Mouse (Mus musculus) megakaryocyte, embryonic 14.5 days (primary cell): ENCODE measurements at regions not wholly inside any gene's neighbourhood (a gene's known extent, or its start where the extent isn't known, plus 50 kb on each side); places are given as distances from the start of the nearest gene placed in this dataset.

Experiments used
- H3K27me3 ChIP-seq: replicated peaks from 2 replicates; pipeline ENCODE3; 2012; ENCODE audit warnings: inconsistent platforms
- H3K36me3 ChIP-seq: replicated peaks from 2 replicates; pipeline ENCODE3; 2012; ENCODE audit warnings: low read length, inconsistent platforms, mixed read lengths
- H3K4me1 ChIP-seq: 2 replicates; pipeline ENCODE4 v1.6.1; 2012; ENCODE audit warnings: inconsistent platforms
- H3K4me3 ChIP-seq: replicated peaks from 2 replicates; pipeline ENCODE3; 2012; ENCODE audit warnings: moderate library complexity, mild to moderate bottlenecking, inconsistent platforms
- H3K9me3 ChIP-seq: 2 replicates; pipeline ENCODE4 v1.6.1; 2012; ENCODE audit warnings: inconsistent platforms
- FLI1 ChIP-seq: IDR thresholded peaks from 2 replicates; pipeline ENCODE4 v1.6.1; 2012; ENCODE audit warnings: low read length, inconsistent platforms, mixed read lengths
- GATA1 ChIP-seq: IDR thresholded peaks from 3 replicates; pipeline ENCODE4 v1.6.1; 2012; ENCODE audit warnings: mixed read lengths, low read length, inconsistent platforms, borderline replicate concordance

DNA sequence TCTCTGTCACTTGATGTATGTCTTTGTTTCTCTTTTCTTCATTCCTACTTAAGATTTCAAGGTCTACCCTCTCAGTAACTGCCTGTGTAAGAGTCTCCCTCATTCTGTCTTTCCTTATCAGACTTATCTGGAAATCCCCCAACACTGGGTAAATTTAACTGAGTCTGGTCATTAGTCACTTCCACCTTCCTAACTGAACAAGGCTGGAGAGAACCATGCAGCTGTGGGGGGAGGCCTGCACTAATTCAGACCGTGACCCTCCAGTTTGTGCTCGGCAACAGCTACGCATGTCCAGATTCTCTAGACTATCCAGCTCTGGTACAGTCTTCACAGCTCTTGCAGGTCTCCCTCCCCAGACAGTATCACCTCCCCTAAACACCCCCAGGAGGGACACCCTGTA, 103.3 kb downstream of the Prox1 start:
- H3K9me3 ChIP-seq, result no peaks in the 10 kb centered on the region
- no peak for TF ChIP-seq GATA1
- H3K36me3 ChIP-seq, result no peaks in the 10 kb centered on the region
- no peaks in the 10 kb centered on the region for H3K27me3 ChIP-seq
- peak overlapping the region; percentile 69 for H3K4me3 ChIP-seq
- peaks cover 22% of the 10 kb centered on the region for H3K4me1 ChIP-seq

DNA sequence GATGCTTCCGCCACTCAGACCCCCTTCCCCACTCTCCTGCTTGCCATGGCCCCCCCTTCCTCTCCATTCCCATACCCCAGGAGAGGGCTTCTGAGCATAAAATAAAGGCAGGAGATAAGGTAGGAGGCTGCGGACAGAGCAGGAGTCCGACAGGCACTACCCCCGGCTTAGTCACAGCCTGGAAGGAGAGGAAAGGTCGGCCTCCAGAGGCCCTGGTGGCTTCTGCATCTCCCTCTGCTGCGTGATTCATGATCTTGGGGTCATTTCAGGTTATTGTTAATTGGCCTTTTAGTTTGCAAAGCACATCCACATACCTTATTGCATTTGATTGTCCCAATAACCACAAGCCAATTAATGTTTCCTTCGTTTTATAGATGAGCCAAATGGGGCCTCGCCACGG, 104.1 kb downstream of the Prox1 start:
- Histone ChIP-seq H3K36me3 (no peaks in the 10 kb centered on the region), H3K9me3 (no peaks in the 10 kb centered on the region), H3K27me3 (no peaks in the 10 kb centered on the region), H3K4me3 (peak overlapping the region; percentile 50), H3K4me1 (peaks cover 18% of the 10 kb centered on the region)
- TF ChIP-seq FLI1 (no peak), GATA1 (no peak)

DNA sequence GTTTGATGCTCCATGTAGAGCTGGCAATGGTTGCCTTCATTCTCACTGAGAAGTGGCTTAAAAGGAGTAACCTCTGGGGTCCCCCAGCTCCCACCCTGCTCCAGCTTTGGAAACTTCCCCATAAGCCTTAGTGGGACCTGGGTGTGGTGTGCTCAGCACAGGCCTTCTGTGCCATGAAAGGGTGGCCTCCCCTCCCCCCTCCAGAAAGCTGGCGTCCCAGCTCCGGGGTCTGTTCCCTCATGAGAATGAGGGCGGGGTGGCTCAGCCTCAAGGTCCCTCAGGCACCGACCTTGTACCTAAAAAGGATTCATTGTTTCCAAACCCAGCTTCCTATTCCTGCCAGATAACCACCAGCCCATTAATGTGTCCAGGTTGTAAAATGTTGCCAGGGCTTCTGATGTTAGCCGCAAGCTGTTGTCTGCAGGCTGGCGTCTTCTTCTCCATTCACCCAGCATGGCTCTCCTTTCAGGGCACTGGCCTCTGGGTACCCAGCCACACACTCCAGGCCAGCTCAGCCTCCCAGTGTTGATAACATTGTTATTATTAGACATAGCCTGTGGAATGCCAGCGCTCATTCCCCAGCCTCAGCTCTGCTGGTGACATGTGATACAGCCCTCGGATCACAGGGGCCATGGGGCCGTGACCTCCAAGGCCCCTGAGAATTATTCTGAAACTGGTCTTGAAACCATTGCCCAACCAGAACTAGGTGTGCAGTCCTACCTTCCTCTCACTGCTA, 108.8 kb downstream of the Prox1 start:
- no peak for TF ChIP-seq GATA1
- TF ChIP-seq FLI1, result no peak
- H3K4me1 ChIP-seq, result peaks cover 6% of the 10 kb centered on the region; the same call in 1 of the 2 replicates
- H3K36me3 ChIP-seq, result no peaks in the 10 kb centered on the region
- no peaks in the 10 kb centered on the region for H3K9me3 ChIP-seq
- no peak overlapping the region for H3K4me3 ChIP-seq
- no peaks in the 10 kb centered on the region for H3K27me3 ChIP-seq

DNA sequence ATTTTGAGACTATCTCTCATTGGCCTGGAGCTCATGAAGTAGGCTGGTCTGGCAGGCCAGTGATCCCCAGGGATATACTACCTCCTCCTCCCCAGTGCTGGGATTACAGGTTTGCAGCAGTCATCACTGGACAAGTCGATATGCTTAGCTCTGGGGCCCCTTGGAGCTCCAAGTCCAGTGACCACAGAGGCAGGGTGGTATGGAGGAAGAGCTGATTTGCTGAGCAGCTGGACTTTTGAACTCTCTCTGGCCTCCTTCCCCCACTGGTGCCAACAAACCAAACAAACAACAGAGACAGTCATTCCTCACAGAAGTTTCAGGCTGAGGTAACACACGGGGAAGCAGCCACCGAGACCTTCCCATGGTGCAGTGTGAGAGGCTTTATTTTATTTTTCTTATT, 111.5 kb downstream of the Prox1 start:
- H3K4me3 ChIP-seq, result no peak overlapping the region
- peaks cover 6% of the 10 kb centered on the region; the same call in 1 of the 2 replicates for H3K4me1 ChIP-seq
- H3K9me3 ChIP-seq, result no peaks in the 10 kb centered on the region
- H3K36me3 ChIP-seq, result no peaks in the 10 kb centered on the region
- TF ChIP-seq FLI1 (no peak), GATA1 (no peak)
- H3K27me3 ChIP-seq, result no peaks in the 10 kb centered on the region

DNA sequence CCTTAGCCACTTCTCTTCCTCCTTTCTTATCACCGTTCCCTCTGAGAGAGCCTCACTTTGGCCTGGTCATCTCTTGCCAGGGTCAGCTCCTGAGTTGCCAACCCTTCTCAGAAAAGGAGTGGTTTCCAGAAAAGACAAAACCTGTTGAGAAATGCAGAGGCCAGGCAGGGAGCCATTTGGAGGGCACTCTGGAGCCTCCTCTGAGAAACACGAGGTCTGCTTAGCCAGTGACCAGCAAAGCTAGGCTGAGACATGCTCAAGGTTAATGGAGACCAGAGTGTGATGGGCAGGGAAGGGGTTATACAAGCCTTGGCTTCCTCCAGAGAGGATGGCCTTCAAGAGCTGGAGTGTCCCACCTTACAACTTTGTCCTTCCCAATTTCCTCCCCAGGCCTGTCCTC, 113.6 kb downstream of the Prox1 start:
- TF ChIP-seq FLI1, result no peak
- TF ChIP-seq GATA1, result no peak
- no peak overlapping the region for H3K4me3 ChIP-seq
- H3K9me3 ChIP-seq, result no peaks in the 10 kb centered on the region
- no peaks in the 10 kb centered on the region for H3K36me3 ChIP-seq
- H3K4me1 ChIP-seq, result peaks cover 6% of the 10 kb centered on the region; the same call in 1 of the 2 replicates
- no peaks in the 10 kb centered on the region for H3K27me3 ChIP-seq

DNA sequence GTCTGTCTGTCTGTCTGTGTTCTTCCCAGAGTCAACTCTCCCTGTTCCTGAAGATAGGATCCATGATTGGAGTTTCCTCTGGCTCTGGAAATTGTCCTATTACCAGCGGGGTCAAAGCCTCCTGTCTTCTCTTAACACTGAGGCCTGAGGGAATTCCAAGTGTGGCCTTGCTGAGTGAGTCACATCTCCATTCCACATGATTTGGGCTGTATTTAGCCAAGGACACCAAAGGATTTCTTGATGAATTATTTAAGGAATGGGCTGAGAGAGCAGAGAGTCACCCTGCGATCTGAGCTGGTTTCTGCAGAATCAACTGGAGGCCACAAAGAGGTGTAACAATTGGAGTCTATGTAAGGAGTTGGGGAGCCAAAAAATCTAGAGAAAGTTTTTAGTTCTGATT, 118.6 kb downstream of the Prox1 start:
- Histone ChIP-seq H3K36me3 (no peaks in the 10 kb centered on the region), H3K4me1 (peaks cover 2% of the 10 kb centered on the region; the same call in 1 of the 2 replicates), H3K9me3 (peaks cover 20% of the 10 kb centered on the region), H3K27me3 (no peaks in the 10 kb centered on the region), H3K4me3 (no peak overlapping the region)
- TF ChIP-seq GATA1, result no peak
- TF ChIP-seq FLI1, result no peak

DNA sequence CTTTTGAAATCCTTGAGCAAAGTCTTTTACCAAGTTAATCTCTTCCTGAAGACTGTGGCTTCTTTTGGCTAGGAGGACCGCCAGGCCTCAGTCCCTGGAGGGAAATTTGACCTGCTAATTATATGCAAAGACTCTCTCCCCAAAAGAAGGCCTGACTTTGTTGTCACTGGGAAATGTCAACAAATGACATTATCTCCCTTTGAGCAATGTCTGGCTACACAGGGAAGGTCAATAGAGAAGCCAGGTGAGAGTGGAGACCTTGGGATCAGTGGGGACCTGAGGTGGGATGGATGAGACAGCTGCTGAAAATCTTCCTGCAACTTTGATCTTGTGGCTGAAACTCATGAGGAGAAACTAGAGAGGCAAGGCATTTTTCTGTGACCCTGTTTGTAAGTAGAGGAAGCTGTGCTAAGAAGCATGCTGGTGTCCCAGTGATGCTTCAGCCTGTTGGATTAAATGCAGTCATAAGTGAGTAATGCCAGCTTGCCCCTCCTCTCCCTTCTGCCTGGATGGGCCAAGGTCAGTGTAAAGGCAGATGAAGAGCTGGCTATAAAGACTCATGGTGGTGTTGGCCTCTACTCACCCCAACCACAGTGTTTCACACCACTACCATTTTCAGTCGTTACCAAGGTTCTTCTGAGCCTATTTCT, 121.9 kb downstream of the Prox1 start:
- Histone ChIP-seq H3K27me3 (peaks cover 4% of the 10 kb centered on the region), H3K4me1 (peaks cover 9% of the 10 kb centered on the region), H3K36me3 (no peaks in the 10 kb centered on the region), H3K9me3 (peaks cover 20% of the 10 kb centered on the region), H3K4me3 (no peak overlapping the region)
- TF ChIP-seq FLI1 (no peak), GATA1 (no peak)

DNA sequence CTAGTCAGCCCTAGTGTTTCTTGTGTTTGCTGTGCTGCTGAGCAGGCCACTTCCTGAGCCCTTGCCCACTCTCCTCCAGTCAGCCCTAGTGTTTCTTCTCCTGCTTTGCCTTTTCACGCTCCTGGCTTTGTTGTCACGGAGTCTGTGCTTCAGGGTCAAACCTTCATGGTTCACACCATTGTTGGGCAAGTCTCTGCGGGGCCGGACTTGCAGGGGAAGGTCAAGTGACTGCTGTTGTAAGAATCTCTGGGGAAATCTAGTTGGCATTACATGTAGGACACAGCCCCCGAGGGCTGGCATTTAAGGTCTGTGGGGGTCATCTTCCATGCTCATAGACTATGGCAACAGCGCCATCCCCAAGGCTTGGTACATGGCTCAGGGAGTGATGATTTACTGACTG, 123.3 kb downstream of the Prox1 start:
- Histone ChIP-seq H3K27me3 (peaks cover 8% of the 10 kb centered on the region), H3K4me1 (peaks cover 10% of the 10 kb centered on the region), H3K9me3 (peaks cover 20% of the 10 kb centered on the region), H3K36me3 (no peaks in the 10 kb centered on the region), H3K4me3 (no peak overlapping the region)
- no peak for TF ChIP-seq GATA1
- TF ChIP-seq FLI1, result no peak

DNA sequence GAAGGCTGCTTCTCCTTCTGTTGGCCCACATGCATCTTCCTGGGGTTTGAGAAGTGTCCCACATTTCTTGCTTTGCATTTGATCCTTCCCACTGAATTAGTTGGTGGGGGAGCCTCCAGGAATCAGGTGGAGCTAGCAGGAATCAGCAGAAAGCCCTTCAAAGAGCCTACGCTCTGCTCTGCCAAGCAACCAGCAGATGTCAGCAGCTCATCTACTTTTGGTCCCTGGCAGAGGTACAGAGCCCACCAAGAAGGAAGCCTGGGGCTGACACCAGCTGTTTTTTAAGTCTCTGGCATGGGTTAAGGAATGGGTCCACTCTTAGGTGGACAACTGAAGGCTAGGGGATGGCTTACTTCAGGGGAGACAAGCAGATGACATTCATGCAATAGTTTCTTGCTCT, 123.6 kb upstream of the Smyd2 start:
- peaks cover 10% of the 10 kb centered on the region for H3K4me1 ChIP-seq
- no peak overlapping the region for H3K4me3 ChIP-seq
- TF ChIP-seq FLI1, result no peak
- peaks cover 8% of the 10 kb centered on the region for H3K27me3 ChIP-seq
- H3K9me3 ChIP-seq, result peaks cover 15% of the 10 kb centered on the region
- no peaks in the 10 kb centered on the region for H3K36me3 ChIP-seq

DNA sequence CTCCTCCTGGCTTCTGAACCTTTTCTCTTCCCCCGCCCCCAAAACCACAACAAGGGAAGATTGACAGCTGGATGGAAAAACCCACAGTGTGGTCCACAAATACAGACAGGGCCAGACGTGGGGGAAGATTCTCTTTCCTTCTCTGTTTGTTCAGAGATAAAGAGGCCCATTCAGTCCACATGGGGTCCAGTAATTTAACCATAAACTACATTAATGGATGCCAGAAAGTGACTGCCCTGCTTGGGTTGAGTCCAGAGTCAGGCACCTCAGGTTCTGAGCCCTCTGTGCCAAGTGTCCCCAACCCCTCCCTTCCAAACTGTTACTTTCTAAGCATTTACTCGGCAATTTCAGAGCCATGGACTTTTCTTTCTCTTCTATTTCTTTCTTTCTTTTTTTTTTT, 121.9 kb upstream of the Smyd2 start:
- Histone ChIP-seq H3K9me3 (no peaks in the 10 kb centered on the region), H3K27me3 (peaks cover 8% of the 10 kb centered on the region), H3K4me1 (peaks cover 10% of the 10 kb centered on the region), H3K4me3 (no peak overlapping the region), H3K36me3 (no peaks in the 10 kb centered on the region)
- TF ChIP-seq GATA1, result no peak
- TF ChIP-seq FLI1, result no peak

DNA sequence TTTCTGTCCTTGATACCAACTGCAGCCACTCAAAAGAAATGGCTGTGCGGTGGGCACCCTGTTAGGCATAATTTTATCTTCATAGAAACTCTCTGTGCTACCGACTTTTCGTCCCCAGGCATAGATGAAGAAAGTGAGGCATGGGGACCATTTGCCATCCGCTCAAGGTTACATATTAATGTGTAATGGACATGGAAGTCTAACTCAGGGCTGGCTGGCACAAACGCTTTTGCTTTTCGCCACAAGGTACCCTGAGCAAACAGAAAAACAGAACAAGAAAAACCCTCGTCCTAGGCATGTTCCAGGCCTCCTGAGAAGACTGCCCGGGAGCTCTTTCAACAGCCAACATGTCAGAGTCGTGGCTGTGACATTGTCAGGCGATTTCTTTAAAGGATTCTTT, 121.0 kb upstream of the Smyd2 start:
- Histone ChIP-seq H3K36me3 (no peaks in the 10 kb centered on the region), H3K4me1 (peaks cover 12% of the 10 kb centered on the region), H3K9me3 (no peaks in the 10 kb centered on the region), H3K27me3 (peaks cover 8% of the 10 kb centered on the region), H3K4me3 (no peak overlapping the region)
- TF ChIP-seq FLI1, result no peak
- no peak for TF ChIP-seq GATA1
